Mouse (Mus musculus) gastrocnemius, postnatal 4 days (tissue): ENCODE measurements around the gene Ghitm. TPM values are rescaled to one million over a fixed set of nuclear protein-coding genes. Genes with fewer than 3 reads are reported as not detected.

Source experiments
- DNase-seq, 2 experiments: peaks; one replicate each; pipeline ENCODE4 v3.0.0; 2021 to 2022; ENCODE audit warnings: low spot score in 2 of 2, mixed read lengths in 2 of 2
- total RNA-seq, 2 experiments: library from RNA; stranded (reverse); gene quantifications; 2 replicates each; pipeline ENCODE4 v1.2.3; 2021

Gene Ghitm
- total RNA-seq, 2 experiments from 2014 or later = 175 to 186 TPM

- DNase-seq = no peak
Observed at GRCm38 (mm10) chr14:37105846-37106245, 29.2 kb downstream of the Ghitm start.

GRCm38 (mm10) chr14:37104747-37105146 is 30.3 kb downstream of the Ghitm start:
- DNase-seq = no peak

- DNase-seq = no peak
Observed at GRCm38 (mm10) chr14:37102484-37102883, 32.6 kb downstream of the Ghitm start.

GRCm38 (mm10) chr14:37101531-37101930 is 33.5 kb downstream of the Ghitm start:
- no peak for DNase-seq

GRCm38 (mm10) chr14:37097956-37098530 is 37.0 kb downstream of the Ghitm start, which contains the start of gene Cdhr1:
Gene Cdhr1, minus strand, starts transcription at chr14:37098347.
- peak in 1 of 2 experiments; percentile 18 for DNase-seq

- no peak for DNase-seq
Observed at GRCm38 (mm10) chr14:37095556-37095955, 39.5 kb downstream of the Ghitm start.

- DNase-seq = no peak
Observed at GRCm38 (mm10) chr14:37094436-37094835, 40.6 kb downstream of the Ghitm start.

- no peak for DNase-seq
Observed at GRCm38 (mm10) chr14:37083755-37084154, 51.3 kb downstream of the Ghitm start.

GRCm38 (mm10) chr14:37080724-37081123 is 54.3 kb downstream of the Ghitm start:
- DNase-seq = no peak

Other genes starting within 250 kb of the Ghitm start
- gene Ccser2, start 166.5 kb downstream of the Ghitm start, total RNA-seq = 10 to 100 TPM; 59.4 to 63.7 TPM
- 1 to 10 TPM; 1.3 TPM for gene Rgr, start 86.3 kb downstream of the Ghitm start, total RNA-seq
- under 1 TPM in 1 of 2 experiments, not detected in 1; 0.05 TPM for gene Lrit1, start 80.4 kb downstream of the Ghitm start, total RNA-seq
- gene Lrit2, start 67.3 kb downstream of the Ghitm start, total RNA-seq = not detected
- not detected for gene Cdhr1, start 36.9 kb downstream of the Ghitm start, total RNA-seq
- not detected for gene 2610528A11Rik, start 21.2 kb downstream of the Ghitm start, total RNA-seq